Comparison of ENCODE assay signal across 19 mouse cellular contexts in the genomic region with DNA sequence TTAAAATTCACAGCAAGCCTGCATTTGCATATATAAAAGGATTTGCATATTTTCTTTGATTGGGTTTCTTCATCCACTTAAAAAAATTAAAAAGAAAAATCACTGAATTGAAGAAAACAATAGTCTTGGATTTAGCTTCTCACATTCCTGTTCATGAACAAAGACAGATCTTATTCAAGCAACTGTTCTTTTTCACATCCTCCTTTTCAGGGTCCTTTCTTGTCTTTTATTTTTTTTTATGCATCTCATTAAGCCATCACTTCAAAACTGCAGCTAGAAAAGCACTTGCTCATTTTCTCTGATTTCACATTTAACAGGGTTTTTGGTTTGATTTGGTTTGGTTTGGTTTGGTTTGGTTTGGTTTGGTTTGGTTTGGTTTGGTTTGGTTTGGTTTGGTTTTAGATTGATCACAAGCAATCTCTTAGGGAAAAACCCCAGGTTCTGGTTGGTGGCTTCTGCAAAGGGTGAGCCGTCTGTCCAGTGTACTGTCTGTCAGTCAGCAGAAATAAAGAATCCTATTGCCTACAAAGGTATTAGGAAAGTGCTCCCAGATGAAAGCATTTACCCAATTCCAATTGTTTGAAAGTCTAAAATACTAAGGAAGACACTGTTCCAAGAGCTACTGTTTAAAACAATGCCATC. TPM values are rescaled to one million over a fixed set of nuclear protein-coding genes. Genes with fewer than 3 reads are reported as not detected.
"Had no signal": no experiment of that assay in that cellular context is flagged by ENCODE, and none has a peak within 500 bp of the region (broad histone marks: within the 10 kb centered on the region; RNA-seq: fewer than 3 reads in every experiment).

No protein-coding gene starts in this region.

- H3K36me3 ChIP-seq: limb, embryonic 15.5 days; liver, embryonic 12.5 days; midbrain, embryonic 12.5 days; neural tube, embryonic 15.5 days had no signal

- H3K4me3 ChIP-seq: limb, embryonic 15.5 days; liver, embryonic 12.5 days; midbrain, embryonic 12.5 days; myocyte; neural tube, embryonic 15.5 days had no signal

- H3K9ac ChIP-seq: limb, embryonic 15.5 days; liver, embryonic 12.5 days; lung, embryonic 14.5 days; midbrain, embryonic 12.5 days; neural tube, embryonic 15.5 days had no signal

- DNase-seq: kidney, adult 9 months; kidney, postnatal 36 days; left cerebral cortex, postnatal 4 days; lung, embryonic 14.5 days; lung, postnatal 10 days; lung, postnatal 4 days; right cerebral cortex, postnatal 4 days; spleen, adult 18-20 months; thymus, adult 18-20 months; thymus, postnatal 14 days had no signal

- H3K27ac ChIP-seq: kidney, postnatal 0 days; limb, embryonic 15.5 days; liver, embryonic 12.5 days; midbrain, embryonic 12.5 days; neural tube, embryonic 15.5 days had no signal

- ATAC-seq: liver, embryonic 12.5 days had no signal

- H3K4me2 ChIP-seq: limb, embryonic 15.5 days; liver, embryonic 12.5 days; lung, embryonic 14.5 days; midbrain, embryonic 12.5 days; neural tube, embryonic 15.5 days had no signal

- H3K9me3 ChIP-seq: limb, embryonic 15.5 days; liver, embryonic 12.5 days; midbrain, embryonic 12.5 days; neural tube, embryonic 15.5 days had no signal

RNA-seq across cellular contexts. Expression of a gene that starts 10.8 kb away (rescaled TPM):
- total RNA-seq: layer of hippocampus, adult 18-20 months; layer of hippocampus, postnatal 10 days; left cerebral cortex, postnatal 4 days; megakaryocyte, adult 5-6 weeks had no signal
- polyA plus RNA-seq: kidney, postnatal 0 days; midbrain, embryonic 12.5 days; myocyte; neural tube, embryonic 15.5 days had no signal
